Mouse (Mus musculus) adrenal gland, adult (tissue): ENCODE results near the gene Etv6.

Experiments
- DNase-seq, 2 experiments: peaks; one replicate each; pipeline ENCODE4 v3.0.0; 2022 to 2023; ENCODE audit warnings: low spot score in 1 of 2; ENCODE audit not compliant: inconsistent age in 2 of 2

The Etv6 gene

DNA sequence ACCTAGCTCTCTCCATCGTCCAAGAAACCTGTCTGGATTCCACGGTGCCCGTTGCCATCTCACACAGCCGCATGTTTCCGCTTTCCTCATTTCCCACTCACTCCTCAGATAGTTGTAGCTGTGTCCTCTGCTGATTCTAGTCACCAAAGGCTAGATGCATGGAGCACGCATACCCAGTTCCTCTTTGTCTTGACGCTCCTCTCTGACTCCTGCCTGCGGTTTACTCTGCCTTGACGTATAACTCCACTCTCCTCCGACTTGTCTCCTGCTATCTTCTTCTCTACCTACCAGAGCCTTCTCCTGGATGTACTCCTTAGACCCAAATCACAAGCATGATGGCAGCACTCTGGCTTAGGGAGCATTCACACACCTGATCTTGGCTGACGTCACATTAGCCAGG is 169.7 kb downstream of the Etv6 start:
- DNase-seq, result peak in 1 of 2 experiments; percentile 56

DNA sequence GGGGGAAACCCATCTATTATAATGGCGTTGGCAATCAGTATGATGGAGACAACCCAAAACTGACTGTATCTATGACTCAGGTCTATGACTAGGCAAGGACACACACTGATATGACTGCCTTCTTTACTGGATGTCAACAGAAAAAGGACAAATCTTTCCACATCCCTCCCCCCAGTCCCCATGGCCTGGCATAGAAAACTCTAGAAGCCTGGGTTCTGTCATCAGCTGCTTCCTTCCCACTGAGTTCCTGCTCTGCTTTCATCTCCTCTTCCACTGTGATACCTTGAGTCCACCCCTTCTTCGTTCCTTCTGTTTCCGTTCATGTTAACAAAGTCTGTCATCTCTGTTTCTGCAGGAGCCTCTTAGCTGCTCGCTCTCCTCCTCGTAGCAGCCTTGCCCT is 170.2 kb downstream of the Etv6 start:
- DNase-seq, result peak; percentile 69 to 92

DNA sequence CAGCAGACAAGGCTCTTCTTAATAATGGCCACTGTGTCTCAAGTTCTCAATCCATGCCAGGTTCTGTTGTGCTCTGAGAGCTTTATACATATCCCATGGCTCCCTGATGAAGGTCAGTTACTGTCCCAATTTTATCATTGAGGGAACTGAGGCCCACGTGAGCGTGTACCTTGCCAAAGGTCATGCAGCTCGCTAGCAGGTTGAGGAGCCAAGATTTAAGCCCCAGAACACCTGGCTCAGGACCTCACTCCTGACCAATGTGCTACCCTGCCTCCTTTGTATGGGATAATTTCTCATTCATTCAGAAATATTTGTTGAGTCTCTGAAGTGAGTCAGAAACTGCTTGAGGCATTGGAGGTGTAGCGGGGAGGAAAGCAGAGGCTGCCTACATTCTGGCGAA is 170.8 kb downstream of the Etv6 start:
- DNase-seq, result peak; percentile 48 to 84

DNA sequence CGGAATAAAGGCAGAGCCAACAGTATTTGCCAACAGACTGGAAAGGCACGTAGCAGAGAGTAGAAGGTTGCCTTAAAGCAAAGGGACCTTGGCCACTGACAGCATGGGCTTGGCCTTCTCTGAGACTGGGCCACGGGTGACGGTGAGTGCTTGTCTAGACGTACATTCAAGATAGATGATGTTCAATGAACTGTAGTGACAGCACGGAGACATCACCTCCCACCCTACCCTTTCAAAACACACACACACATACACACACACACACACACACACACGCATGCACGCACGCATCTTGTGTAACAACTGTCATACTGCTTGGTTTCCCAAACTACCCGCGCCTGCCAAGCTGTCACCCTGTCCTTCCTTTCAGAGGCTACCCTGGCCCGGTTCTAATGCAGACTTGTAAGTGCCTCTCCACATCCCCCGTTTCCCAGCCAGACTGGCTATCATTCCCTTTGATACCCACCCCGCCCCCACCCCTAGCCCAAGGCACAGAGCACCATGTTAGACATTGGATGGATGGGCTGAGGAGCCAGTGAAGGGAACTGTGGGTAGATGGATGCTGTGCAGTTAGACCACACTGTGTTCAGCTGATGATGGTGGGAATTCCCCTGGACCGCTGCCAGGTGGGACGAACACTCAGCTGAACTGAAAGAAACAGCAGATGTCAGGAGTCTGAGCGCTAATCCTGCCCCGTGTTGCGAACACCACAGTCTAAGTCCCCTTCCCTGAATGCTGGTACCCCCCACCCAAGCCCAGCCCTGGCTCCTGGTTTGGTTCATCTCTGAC is 172.1 kb downstream of the Etv6 start:
- DNase-seq, result peak; percentile 50 to 76

DNA sequence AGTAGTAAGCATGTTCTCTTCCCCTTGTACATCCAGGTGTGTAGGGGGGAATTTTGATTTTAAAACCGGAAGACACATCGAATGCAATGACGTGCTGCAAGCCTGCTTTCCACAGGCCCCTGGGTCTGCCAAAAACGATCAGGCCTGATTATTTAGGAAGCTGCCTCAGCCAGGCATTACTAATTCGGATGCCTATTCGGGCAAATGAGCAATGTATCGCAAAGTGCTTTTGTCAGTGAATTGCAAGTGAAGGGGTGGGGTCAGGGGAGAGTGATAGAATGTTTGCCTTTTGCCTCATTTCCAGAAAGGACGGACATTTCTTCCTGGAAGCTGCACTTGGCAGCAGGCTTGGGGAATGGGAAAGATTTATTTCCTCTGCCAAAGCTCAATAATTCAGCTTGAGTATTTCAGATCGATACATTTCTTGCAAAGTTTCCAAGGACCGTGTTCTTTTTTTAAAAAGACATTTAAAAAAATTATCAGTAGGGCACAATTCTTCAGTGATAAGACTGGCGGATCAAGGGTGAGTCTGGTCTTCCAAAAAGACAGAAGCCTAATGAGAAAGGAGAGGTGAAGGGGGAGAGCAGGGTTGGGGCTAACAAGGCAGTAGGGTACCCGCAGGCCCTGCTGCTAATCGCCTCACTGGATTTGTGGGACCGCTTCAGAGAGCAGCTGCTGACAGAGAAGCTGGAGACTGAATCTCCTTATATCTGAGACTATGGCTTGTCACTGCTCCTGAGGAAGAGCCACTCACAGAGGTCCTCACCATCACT is 172.9 kb downstream of the Etv6 start:
- DNase-seq, result peak in 1 of 2 experiments; percentile 81

DNA sequence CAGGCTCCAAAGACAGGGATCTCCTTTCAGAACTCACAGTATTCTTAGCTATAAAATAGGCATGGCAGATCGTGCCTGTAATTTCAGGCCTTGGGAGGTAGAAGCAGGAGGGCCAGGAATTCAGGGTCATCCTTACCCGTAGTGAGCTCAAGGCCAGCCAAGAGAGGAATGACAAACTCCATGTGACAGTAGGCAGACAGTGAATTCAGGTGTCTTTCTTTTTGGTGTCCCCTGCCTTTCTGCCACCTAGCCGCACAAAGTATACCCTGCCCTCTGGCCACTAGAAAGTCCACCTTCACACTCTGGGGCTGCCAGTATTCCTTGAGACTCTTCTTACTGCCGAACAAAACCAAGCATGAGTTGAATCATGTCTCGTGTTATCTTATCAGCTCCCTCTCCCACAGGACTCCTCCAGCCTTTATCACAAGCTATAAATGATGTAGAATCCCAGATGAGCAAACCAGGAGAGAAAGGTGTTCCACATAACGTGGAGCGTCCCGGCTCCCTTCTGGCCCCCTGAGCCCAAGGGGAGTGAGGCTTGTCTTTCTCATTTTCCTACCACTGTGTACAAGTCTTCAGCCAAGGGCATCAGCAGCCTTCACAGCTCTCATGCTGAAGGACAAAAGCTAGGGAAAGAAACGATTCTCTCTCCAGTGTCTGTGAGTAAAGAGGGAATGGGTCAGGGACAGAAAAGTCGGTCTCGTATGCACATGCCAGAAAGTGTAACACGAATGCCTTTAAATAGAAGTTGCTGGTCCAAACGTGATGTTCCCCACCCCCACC is 175.4 kb downstream of the Etv6 start:
- peak; percentile 56 to 90 for DNase-seq

DNA sequence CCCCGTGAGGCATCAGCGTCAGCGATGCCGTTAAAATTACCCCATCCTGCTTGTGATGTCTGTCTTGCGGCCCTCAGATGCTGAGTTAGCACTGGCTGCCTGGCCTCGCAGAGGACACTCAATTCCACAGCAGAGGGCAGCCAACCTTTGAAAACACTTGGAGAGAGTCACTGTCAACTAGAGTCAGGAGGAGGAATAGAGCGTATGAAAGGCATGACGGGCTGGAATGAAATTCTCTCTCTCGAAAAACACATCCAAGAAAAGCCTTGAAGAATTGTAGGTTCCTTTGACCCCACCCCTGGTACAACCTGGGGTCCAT is 175.9 kb downstream of the Etv6 start:
- peak; percentile 67 to 88 for DNase-seq

DNA sequence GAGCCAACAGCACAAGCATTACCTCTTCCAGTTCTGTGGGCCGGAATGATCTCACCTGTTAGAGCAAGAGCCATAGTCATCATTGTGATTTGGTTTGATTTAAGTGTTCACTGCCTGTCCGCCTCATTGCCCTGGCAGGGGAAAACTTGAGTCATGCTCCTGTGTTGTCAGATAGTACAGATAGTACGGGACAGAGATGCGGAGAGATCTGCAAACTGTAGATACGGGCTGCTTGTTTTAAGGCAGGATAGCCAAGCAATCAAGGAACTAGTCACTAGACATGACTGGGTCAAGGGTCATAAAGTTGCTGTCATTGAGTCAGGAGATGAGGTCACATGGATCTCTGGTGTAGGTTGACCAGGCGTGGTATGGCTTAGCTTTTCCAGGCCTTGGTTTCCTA is 182.2 kb downstream of the Etv6 start:
- DNase-seq, result peak; percentile 79 to 84

DNA sequence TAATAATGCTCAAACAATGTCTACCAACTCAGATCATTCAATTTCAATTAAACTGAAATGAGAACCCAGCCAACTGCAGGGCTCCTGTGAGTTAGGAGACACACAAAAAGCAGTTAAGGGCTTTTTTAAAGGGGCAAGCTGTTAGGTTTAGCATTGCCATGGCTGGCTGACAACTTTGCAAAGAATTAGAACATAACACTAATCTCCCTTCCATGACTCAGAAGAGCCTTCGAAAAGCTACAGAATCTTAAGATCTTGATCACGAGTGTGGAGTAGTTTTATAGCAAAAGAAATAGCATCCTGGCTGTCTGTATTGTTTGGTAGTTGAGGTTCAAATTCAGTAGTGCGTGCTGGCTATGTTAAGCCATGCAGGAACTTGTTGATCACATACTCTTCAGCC is 182.9 kb downstream of the Etv6 start:
- DNase-seq, result peak in 1 of 2 experiments; percentile 41

DNA sequence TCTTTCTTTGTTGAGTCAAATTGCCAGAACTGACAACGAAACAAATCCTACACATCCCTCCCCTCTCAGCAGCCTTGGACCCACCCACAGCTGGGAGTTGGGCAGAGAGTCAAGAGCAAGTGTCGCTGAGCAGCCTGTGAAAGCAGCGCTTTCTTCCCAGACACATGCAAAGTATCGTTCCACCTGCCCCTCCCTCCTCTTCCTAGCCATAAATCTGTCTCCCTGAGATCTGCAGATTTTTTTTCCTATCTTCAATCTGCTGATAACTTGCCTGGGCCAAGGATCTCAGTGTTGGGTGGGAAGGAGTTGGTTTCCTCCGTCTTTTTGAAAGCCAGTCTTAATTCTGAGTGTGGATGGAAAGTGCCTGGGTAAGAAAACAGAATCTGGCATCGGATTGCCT is 183.9 kb downstream of the Etv6 start:
- peak; percentile 46 to 82 for DNase-seq

DNA sequence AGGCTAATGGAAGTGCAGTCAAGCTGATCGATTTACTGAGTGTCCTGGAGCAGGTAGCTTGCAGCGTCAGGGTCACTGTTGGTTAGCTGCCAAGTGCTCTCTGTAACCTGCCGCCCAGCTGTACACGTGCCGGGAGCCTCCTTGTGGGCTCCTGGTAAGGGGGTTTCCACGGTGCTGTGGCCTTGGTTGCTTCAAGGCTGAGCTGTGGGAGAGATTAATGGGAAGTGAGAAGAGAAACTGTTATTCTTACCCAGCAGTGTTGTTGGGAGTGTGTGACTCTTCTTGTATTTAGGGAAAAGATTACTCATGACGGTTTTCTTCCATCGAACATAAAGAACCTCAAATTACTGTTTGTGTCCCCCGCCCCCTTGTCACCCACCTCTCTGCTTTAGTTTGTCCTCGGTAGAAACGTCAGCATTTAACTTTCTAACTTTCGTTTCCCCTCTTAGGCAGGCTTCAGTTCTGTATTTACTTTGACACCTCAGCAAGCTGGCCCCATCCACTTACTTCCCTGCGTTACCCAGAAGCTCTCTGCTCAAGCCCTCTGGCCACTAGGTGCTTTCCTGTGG is 184.8 kb downstream of the Etv6 start:
- peak; percentile 74 to 89 for DNase-seq

DNA sequence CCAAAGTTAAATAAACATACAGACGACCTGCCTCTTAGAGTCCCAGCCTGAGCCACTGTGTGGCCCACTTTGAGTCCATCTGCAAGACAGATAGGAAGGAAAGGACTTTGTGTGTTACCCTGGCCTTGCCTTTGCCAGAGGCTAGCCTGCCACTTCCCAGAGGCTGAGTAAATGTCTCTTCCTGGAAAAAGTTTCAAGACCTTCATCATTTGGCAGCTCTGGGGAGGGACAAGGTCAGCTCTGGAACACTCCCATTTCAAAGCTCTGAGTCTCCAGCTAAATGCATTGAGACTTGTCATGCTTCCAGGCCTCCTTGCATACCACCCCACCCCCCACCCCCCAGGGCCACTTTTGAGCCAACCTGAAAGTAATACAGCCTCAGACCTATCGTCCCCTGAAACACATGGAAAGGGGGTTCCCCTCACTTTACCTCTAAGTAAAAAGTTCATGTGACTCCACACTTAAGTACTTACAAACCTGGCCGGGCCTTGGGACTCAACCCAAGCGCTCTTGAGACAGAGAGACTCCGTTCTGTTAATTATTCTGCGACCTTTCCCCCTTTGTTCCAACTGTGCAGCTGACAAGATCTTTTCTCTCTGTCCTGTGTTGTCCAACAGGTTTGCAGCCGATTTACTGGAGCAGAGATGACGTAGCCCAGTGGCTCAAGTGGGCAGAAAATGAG is 186.9 kb downstream of the Etv6 start:
- peak; percentile 71 to 92 for DNase-seq

DNA sequence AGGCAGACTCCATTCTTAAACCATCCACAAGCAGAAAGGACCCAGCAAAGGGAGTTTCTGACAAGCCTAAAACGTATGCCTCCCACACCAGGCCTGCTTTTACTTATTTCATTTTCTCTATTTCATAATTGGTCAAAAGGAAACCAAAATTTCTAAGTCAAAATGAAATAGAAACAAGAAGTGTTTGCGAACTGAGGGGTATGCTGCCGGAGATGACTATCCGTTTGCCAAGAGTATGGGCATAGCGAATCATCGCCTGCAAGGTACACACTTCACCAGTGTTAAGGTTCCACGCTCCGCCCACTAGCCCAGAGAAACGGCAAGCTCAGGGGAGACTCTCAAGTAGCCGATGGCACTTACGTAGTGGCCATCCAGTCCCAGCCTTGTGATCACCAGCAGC is 190.1 kb downstream of the Etv6 start:
- DNase-seq, result no peak

DNA sequence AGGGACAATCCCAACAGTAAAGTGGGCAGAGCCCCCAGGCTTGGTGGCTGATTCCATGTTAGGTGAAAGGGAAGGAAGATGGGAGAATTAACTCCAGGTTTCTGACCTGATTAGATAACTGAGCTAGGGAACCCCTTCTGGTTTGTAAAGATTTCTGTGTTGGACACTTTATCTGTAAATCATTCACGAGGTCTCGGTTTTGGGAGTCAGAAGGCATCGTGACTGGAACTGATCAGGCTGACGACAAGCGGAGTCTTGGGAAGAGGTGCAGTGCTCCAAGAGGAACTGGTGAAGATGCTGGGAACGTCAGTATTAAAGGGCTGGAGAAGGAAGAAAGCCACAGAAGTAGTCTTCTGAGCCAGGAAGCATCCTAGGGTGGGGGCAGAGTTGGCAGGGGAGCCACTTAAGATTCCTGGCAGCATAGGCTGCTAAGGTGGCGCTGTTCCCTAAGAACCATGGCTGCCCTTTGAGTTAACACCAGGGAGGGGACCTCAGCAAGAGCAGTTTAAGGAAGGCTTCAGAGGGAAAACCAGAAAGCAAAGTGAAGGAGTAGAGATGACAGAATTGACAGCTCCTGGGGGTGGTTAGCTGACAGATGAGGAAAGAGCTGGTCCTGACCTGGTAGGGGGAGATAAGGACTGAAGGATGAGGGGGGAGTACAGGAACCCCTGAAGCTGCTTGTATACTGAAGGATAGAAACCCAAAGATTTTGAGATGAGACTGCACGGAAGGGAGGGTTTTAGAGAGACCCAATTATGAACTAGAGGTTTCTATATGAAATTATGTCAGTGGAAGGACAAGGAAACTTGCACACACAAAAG is 191.1 kb downstream of the Etv6 start:
- no peak for DNase-seq

DNA sequence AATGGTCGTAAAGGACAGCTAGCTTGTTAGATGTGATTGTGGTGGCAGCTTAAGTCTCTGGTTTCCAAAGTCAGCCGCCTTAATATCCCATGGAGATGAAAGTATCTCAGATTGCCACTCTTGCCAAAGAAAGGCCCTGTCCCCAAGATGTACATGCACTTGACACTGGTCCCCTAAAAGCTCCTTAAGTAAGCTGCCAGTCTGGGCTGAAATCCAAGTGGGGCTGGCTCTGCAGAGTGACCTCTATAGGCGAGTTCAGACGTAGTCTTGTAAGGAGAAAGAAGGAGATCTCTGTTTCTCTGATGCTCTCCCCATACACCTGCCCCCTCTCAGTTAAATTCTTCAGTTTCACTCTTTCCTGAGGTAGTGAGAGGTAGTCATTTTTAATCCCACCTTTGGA is 200.8 kb downstream of the Etv6 start:
- no peak for DNase-seq

DNA sequence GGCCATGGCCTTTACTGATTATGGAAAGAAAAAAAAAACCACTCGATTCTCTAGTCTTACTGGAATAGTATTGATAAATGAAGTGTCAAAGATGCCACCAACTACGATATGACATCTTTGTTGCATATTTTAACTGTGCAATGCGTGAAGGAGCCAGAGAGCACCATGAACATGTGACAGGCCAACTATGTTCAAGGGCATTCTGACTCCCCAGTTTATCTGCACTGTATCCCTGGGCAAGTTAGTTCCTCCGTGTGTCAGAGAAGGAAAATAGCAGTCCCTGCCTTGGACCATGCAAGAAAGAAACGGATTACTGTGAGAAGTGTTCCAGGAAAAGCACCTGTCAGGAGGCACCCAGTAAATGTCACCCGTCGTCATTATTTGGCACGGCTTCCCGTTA is 203.0 kb downstream of the Etv6 start:
- peak in 1 of 2 experiments; percentile 70 for DNase-seq

DNA sequence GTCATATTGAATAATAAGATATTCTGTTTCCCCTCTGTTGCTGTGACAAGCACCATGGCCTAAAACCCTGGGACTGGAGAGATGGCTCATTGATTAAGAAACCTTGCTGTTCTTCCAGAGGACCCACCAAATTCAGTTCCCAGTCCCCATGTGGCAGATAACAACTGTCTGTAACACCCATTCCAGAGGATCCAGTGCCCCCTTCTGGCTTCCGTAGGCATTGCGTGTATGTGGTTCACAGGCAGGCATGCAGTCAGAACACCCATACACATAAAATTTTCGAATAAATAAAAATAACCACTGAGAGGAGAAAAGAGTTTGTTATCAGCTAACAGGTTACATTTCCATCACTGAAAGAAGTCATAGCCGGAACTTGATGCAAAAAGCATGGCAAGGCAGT is 205.5 kb downstream of the Etv6 start:
- DNase-seq, result peak in 1 of 2 experiments; percentile 62

DNA sequence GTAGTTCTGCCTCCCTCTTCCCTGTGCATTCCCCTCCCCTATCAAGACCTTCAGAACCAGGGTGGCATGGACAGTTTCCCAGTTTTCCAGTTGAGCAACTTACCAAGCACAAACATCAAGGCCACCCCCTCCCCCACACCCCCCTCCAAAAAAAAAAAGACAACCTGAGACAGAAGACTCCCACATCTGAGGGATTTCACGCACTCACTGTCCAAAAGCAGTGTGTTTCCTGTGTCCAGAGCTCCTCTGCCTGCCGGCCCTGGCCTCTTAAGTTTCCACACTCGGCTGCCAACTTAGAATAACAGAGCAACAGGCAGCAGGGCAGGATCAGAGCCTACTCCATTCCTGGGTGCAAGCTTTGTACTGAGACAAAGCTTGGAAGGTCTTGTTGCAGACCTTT is 207.6 kb downstream of the Etv6 start:
- DNase-seq, result peak in 1 of 2 experiments; percentile 60

DNA sequence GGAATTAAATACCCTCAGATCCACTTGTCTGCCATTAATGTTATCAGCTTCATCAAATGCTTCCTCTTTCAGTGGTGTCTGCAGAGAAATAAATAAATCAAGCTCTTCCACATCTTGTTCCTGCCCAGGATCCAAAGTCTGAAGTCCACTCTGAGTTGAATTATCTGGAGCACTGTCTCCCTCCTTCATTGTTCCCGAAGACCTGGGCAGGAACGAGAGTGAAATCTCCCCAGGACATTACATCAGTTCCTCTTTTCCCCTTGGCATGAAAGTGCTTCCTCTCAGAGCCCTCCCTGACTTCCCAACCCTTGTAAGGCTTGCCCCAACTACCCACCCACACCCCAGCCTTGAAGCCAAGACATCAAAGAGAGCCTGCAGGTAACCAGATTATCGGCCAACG is 208.0 kb downstream of the Etv6 start:
- peak in 1 of 2 experiments; percentile 88 for DNase-seq

DNA sequence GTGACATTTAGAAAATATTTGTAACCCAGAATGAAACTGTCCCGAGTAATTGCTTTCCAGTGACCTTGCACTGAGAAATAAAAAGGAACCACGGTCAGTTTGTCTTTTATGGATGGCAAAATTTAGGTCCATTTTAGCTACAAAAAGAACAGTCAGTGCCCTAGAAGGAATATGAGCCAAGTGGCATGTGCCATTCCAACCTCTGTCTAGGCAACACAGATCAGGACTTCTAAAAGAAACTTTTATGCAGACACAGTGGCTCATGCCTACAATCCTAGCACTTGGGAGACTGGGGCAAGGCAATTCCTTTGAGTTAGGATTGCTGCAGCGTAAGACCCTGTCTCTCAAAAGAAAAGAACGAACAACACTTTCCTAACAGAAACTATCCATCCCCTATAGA is 208.6 kb downstream of the Etv6 start:
- DNase-seq, result peak; percentile 64 to 82
